Mouse (Mus musculus): Measurements from ENCODE around the gene Uggt1. TPM values are rescaled to one million over a fixed set of nuclear protein-coding genes. Genes with fewer than 3 reads are reported as not detected.

Uggt1 gene
- polyA plus RNA-seq, 1 experiment from 2014 or later = 74.2 TPM

GRCm38 (mm10) chr1:36113670-36114069 lies 130.8 kb downstream of the Uggt1 start:
- 69% methylated on average over 8 of the region's 8 CpGs for WGBS
- no peak overlapping the region for H3K4me3 ChIP-seq (ENCODE audit: low read depth, low read length)
- no peak for ATAC-seq (ENCODE audit: insufficient number of reproducible peaks, insufficient read depth, low FRiP score, low read depth)
- H3K27ac ChIP-seq (ENCODE audit: low read length) = no peak overlapping the region
- no peaks in the 10 kb centered on the region for H3K27me3 ChIP-seq (ENCODE audit: control insufficient read depth, insufficient read depth, low read length)
- H3K36me3 ChIP-seq (ENCODE audit: control insufficient read depth, insufficient read depth, low read length) = no peaks in the 10 kb centered on the region
- H3K4me2 ChIP-seq (replicated peaks; ENCODE audit: low read depth, low read length) = no peak overlapping the region
- H3K4me1 ChIP-seq (ENCODE audit: control insufficient read depth, insufficient read depth, low read length) = no peaks in the 10 kb centered on the region
- no peaks in the 10 kb centered on the region for H3K9me3 ChIP-seq (ENCODE audit: control insufficient read depth, low read depth, low read length)
- H3K9ac ChIP-seq (replicated peaks; ENCODE audit: low read depth, low read length) = no peak overlapping the region

- H3K9me3 ChIP-seq (ENCODE audit: control insufficient read depth, low read depth, low read length) = no peaks in the 10 kb centered on the region
- no peaks in the 10 kb centered on the region for H3K27me3 ChIP-seq (ENCODE audit: control insufficient read depth, insufficient read depth, low read length)
- no peak for ATAC-seq (ENCODE audit: insufficient number of reproducible peaks, insufficient read depth, low FRiP score, low read depth)
- no peak overlapping the region for H3K4me2 ChIP-seq (replicated peaks; ENCODE audit: low read depth, low read length)
- no peak overlapping the region for H3K9ac ChIP-seq (replicated peaks; ENCODE audit: low read depth, low read length)
- 90% methylated on average over 3 of the region's 3 CpGs for WGBS
- no peak overlapping the region for H3K27ac ChIP-seq (ENCODE audit: low read length)
- no peak overlapping the region for H3K4me3 ChIP-seq (ENCODE audit: low read depth, low read length)
- no peaks in the 10 kb centered on the region for H3K36me3 ChIP-seq (ENCODE audit: control insufficient read depth, insufficient read depth, low read length)
- H3K4me1 ChIP-seq (ENCODE audit: control insufficient read depth, insufficient read depth, low read length) = no peaks in the 10 kb centered on the region
These were observed 131.9 kb downstream of the Uggt1 start for GRCm38 (mm10) chr1:36112665-36113064.

DNA sequence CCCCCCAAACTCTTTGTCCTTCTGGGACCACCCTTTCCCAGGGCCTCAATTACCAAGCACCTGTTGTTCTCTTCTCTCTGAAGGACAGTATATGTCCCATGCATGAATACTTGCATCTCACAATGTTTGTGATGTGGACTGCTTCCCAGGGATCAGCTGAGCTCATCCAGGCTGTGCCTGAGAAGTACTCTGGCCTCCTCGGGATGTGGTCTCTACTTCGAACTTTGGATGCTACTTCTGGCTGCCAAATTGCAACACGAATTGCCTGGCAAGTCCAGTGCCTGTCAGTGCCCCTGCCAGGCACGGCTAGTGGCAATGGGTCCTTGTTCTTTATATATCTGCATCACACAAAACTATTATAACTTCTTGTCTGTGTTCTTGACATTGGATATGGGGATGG lies 134.5 kb downstream of the Uggt1 start:
- Histone ChIP-seq H3K4me1 (ENCODE audit: control insufficient read depth, insufficient read depth, low read length) (no peaks in the 10 kb centered on the region), H3K4me2 (replicated peaks; ENCODE audit: low read depth, low read length) (no peak overlapping the region), H3K36me3 (ENCODE audit: control insufficient read depth, insufficient read depth, low read length) (peaks cover 16% of the 10 kb centered on the region)

DNA sequence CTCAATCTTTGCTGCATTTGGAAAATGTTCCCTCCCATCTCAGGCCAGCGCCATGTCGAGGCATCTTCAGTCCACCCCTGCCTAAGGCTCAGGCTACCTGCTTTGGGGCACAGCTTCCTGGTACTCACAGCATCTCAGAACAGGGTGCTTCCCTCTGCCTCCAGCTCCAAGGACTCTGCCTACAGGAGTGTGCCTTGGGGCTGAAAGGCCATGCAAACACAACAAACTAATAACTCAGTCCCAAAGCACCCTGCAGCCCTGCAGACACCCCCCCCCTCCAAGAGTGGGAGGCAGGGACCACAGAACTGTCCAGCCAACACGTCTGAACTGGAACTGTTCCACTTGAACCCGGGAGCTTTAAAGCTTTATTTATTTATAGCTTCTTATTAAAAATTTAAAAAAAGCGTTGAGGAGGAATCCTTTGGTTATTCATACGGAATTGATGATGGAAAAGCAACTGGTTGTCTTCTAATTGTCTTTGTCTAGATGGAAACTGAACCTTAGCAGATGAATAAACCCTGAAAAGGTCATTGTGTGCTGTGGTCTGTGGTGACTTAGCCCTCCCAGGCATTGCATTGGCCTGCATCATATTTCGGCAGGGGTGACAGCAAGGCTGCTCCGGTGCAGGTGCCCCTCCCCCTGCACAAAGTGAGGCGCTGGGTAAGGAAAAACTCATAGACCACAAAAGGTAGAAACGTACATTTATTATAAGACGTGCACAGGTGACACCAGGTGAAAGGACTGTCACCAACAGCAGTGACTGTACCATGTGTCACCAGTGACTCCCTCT lies 138.4 kb downstream of the Uggt1 start:
- no peaks in the 10 kb centered on the region for H3K27me3 ChIP-seq (ENCODE audit: control insufficient read depth, insufficient read depth, low read length)
- H3K9ac ChIP-seq (replicated peaks; ENCODE audit: low read depth, low read length) = no peak overlapping the region
- no peaks in the 10 kb centered on the region for H3K4me1 ChIP-seq (ENCODE audit: control insufficient read depth, insufficient read depth, low read length)
- no peak overlapping the region for H3K4me2 ChIP-seq (replicated peaks; ENCODE audit: low read depth, low read length)
- no peak for ATAC-seq (ENCODE audit: insufficient number of reproducible peaks, insufficient read depth, low FRiP score, low read depth)
- H3K9me3 ChIP-seq (ENCODE audit: control insufficient read depth, low read depth, low read length) = no peaks in the 10 kb centered on the region
- 87% methylated on average over 11 of the region's 11 CpGs for WGBS
- no peak overlapping the region for H3K27ac ChIP-seq (ENCODE audit: low read length)
- H3K36me3 ChIP-seq (ENCODE audit: control insufficient read depth, insufficient read depth, low read length) = peaks cover 32% of the 10 kb centered on the region
- no peak overlapping the region for H3K4me3 ChIP-seq (ENCODE audit: low read depth, low read length)

More for the DNA sequence above, 134.5 kb downstream of the Uggt1 start:
- no peak overlapping the region for H3K4me3 ChIP-seq (ENCODE audit: low read depth, low read length)
- H3K9ac ChIP-seq (replicated peaks; ENCODE audit: low read depth, low read length) = no peak overlapping the region
- no peak overlapping the region for H3K27ac ChIP-seq (ENCODE audit: low read length)
- ATAC-seq (ENCODE audit: insufficient number of reproducible peaks, insufficient read depth, low FRiP score, low read depth) = no peak
- H3K9me3 ChIP-seq (ENCODE audit: control insufficient read depth, low read depth, low read length) = no peaks in the 10 kb centered on the region
- no peaks in the 10 kb centered on the region for H3K27me3 ChIP-seq (ENCODE audit: control insufficient read depth, insufficient read depth, low read length)
- 77% methylated on average over 4 of the region's 4 CpGs for WGBS

GRCm38 (mm10) chr1:36100371-36100770 lies 144.1 kb downstream of the Uggt1 start:
- no peak for ATAC-seq (ENCODE audit: insufficient number of reproducible peaks, insufficient read depth, low FRiP score, low read depth)
- Histone ChIP-seq H3K4me2 (replicated peaks; ENCODE audit: low read depth, low read length) (no peak overlapping the region), H3K9ac (replicated peaks; ENCODE audit: low read depth, low read length) (no peak overlapping the region), H3K4me3 (ENCODE audit: low read depth, low read length) (no peak overlapping the region), H3K4me1 (ENCODE audit: control insufficient read depth, insufficient read depth, low read length) (0 out of 2 replicates have a peak, but pooled peaks cover 4% of the 10 kb centered on the region), H3K9me3 (ENCODE audit: control insufficient read depth, low read depth, low read length) (no peaks in the 10 kb centered on the region), H3K27me3 (ENCODE audit: control insufficient read depth, insufficient read depth, low read length) (no peaks in the 10 kb centered on the region), H3K27ac (ENCODE audit: low read length) (no peak overlapping the region), H3K36me3 (ENCODE audit: control insufficient read depth, insufficient read depth, low read length) (peaks cover 25% of the 10 kb centered on the region)
- WGBS = 89% methylated on average over 3 of the region's 3 CpGs

- H3K27me3 ChIP-seq (ENCODE audit: control insufficient read depth, insufficient read depth, low read length) = no peaks in the 10 kb centered on the region
- H3K4me3 ChIP-seq (ENCODE audit: low read depth, low read length) = no peak overlapping the region
- H3K36me3 ChIP-seq (ENCODE audit: control insufficient read depth, insufficient read depth, low read length) = peaks cover 5% of the 10 kb centered on the region; the same call in 1 of the 2 replicates
- H3K27ac ChIP-seq (ENCODE audit: low read length) = no peak overlapping the region
- H3K9ac ChIP-seq (replicated peaks; ENCODE audit: low read depth, low read length) = no peak overlapping the region
- 0 out of 2 replicates have a peak, but pooled peaks cover 4% of the 10 kb centered on the region for H3K4me1 ChIP-seq (ENCODE audit: control insufficient read depth, insufficient read depth, low read length)
- WGBS = 88% methylated on average over 4 of the region's 4 CpGs
- H3K4me2 ChIP-seq (replicated peaks; ENCODE audit: low read depth, low read length) = no peak overlapping the region
- no peak for ATAC-seq (ENCODE audit: insufficient number of reproducible peaks, insufficient read depth, low FRiP score, low read depth)
- no peaks in the 10 kb centered on the region for H3K9me3 ChIP-seq (ENCODE audit: control insufficient read depth, low read depth, low read length)
These were observed 146.1 kb downstream of the Uggt1 start for GRCm38 (mm10) chr1:36098432-36098831.

GRCm38 (mm10) chr1:36095423-36096272 lies 148.9 kb downstream of the Uggt1 start:
- ATAC-seq (ENCODE audit: insufficient number of reproducible peaks, insufficient read depth, low FRiP score, low read depth) = peak; percentile 70
- H3K27ac ChIP-seq (ENCODE audit: low read length) = peak overlapping the region; percentile 52; the same call in 1 of the 2 replicates

GRCm38 (mm10) chr1:36093741-36094140 lies 150.8 kb downstream of the Uggt1 start:
- no peak overlapping the region for H3K4me3 ChIP-seq (ENCODE audit: low read depth, low read length)
- no peak overlapping the region for H3K9ac ChIP-seq (replicated peaks; ENCODE audit: low read depth, low read length)
- H3K36me3 ChIP-seq (ENCODE audit: control insufficient read depth, insufficient read depth, low read length) = peaks cover 2% of the 10 kb centered on the region; the same call in 1 of the 2 replicates
- 91% methylated on average over 8 of the region's 8 CpGs for WGBS
- H3K4me2 ChIP-seq (replicated peaks; ENCODE audit: low read depth, low read length) = no peak overlapping the region
- peaks cover 20% of the 10 kb centered on the region for H3K4me1 ChIP-seq (ENCODE audit: control insufficient read depth, insufficient read depth, low read length)
- no peaks in the 10 kb centered on the region for H3K27me3 ChIP-seq (ENCODE audit: control insufficient read depth, insufficient read depth, low read length)
- no peak for ATAC-seq (ENCODE audit: insufficient number of reproducible peaks, insufficient read depth, low FRiP score, low read depth)
- H3K27ac ChIP-seq (ENCODE audit: low read length) = no peak overlapping the region
- H3K9me3 ChIP-seq (ENCODE audit: control insufficient read depth, low read depth, low read length) = no peaks in the 10 kb centered on the region

More at GRCm38 (mm10) chr1:36095423-36096272, 148.9 kb downstream of the Uggt1 start:
- Histone ChIP-seq H3K36me3 (ENCODE audit: control insufficient read depth, insufficient read depth, low read length) (peaks cover 4% of the 10 kb centered on the region; the same call in 1 of the 2 replicates), H3K27me3 (ENCODE audit: control insufficient read depth, insufficient read depth, low read length) (no peaks in the 10 kb centered on the region), H3K4me3 (ENCODE audit: low read depth, low read length) (no peak overlapping the region), H3K4me1 (ENCODE audit: control insufficient read depth, insufficient read depth, low read length) (peaks cover 5% of the 10 kb centered on the region), H3K9ac (replicated peaks; ENCODE audit: low read depth, low read length) (no peak overlapping the region), H3K9me3 (ENCODE audit: control insufficient read depth, low read depth, low read length) (no peaks in the 10 kb centered on the region), H3K4me2 (replicated peaks; ENCODE audit: low read depth, low read length) (no peak overlapping the region)
- WGBS = 73% methylated on average over 12 of the region's 12 CpGs
